Mouse (Mus musculus) cerebellum, adult 2 months (tissue): ENCODE data around the gene Zfp385a.

Experiments used
- CTCF ChIP-seq: fragments of 200-500 bp; IDR thresholded peaks from 2 replicates; pipeline ENCODE4 v1.5.1; 2011; ENCODE audit warnings: low read depth, mild to moderate bottlenecking, control low read depth, low read length, moderate library complexity, borderline replicate concordance; ENCODE audit not compliant: insufficient read depth
- POLR2A ChIP-seq: fragments of 200-500 bp; IDR thresholded peaks from 2 replicates; pipeline ENCODE4 v1.6.1; 2011; ENCODE audit warnings: low read length, control low read depth, borderline replicate concordance; ENCODE audit not compliant: insufficient read depth

GRCm38 (mm10) chr15:103372461-103372860 lies 32.6 kb upstream of the Zfp385a start:
- no peak for TF ChIP-seq CTCF
- no peak for TF ChIP-seq POLR2A
